Mouse (Mus musculus) E14TG2a.4 (cell line): ENCODE measurements around the gene Pros1.

Experiments used
- H3K27me3 ChIP-seq: 2 replicates; pipeline ENCODE4 v1.6.1; 2014; ENCODE audit warnings: low read length, control low read depth; ENCODE audit not compliant: insufficient read depth
- H3K36me3 ChIP-seq: 2 replicates; pipeline ENCODE4 v1.6.1; 2014; ENCODE audit warnings: low read length, control low read depth; ENCODE audit not compliant: insufficient read depth
- H3K4me1 ChIP-seq: replicated peaks from 2 replicates; pipeline ENCODE4 v1.6.1; 2014; ENCODE audit warnings: low read depth, low read length, control low read depth
- H3K4me3 ChIP-seq: replicated peaks from 2 replicates; pipeline ENCODE4 v1.5.1; 2014; ENCODE audit warnings: mild to moderate bottlenecking, low read length
- H3K9me3 ChIP-seq: 2 replicates; pipeline ENCODE4 v1.6.1; 2014; ENCODE audit warnings: low read length, control low read depth
- CTCF ChIP-seq: conservative IDR thresholded peaks from 2 replicates; pipeline ENCODE4 v1.5.1; 2014; ENCODE audit warnings: low read length
- NANOG ChIP-seq: IDR thresholded peaks from 2 replicates; pipeline ENCODE4 v1.6.1; 2014; ENCODE audit warnings: borderline replicate concordance, low read length, mixed read lengths
- POU5F1 ChIP-seq: IDR thresholded peaks from 2 replicates; pipeline ENCODE4 v1.6.1; 2014; ENCODE audit warnings: low read length, borderline replicate concordance

Pros1 gene

DNA sequence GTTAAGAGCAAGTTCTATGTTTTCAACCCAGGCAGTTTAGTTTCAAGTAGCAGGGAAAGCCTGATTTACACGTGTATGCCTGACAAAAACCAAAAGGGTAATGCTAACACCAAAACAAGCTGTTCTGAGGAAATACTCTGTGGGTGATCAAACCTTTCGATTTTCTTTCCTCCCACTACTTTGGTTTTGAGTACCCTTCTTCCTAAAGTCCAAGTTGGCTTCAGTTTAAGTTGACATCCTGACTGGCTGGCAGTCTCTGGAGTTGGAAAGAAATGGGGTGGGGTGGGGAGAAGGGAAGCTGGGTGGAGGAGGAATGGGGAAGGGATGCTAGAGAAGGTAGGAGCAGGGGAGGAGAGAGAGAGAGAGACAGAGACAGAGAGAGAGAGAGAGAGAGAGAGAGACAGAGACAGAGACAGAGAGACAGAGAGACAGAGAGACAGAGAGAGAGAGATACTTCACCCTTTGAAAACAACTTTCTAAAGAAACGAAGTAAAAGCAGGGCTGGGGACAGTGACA lies 438 bp upstream of the Pros1 start:
- H3K27me3 ChIP-seq: no peaks in the 10 kb centered on the region; the same call in 1 of the 2 replicates
- H3K36me3 ChIP-seq: no peaks in the 10 kb centered on the region
- peaks cover 27% of the 10 kb centered on the region for H3K4me1 ChIP-seq
- no peak for TF ChIP-seq CTCF
- H3K4me3 ChIP-seq: peak overlapping the region; percentile 83
- H3K9me3 ChIP-seq: peaks cover 5% of the 10 kb centered on the region; the same call in 1 of the 2 replicates

- H3K27me3 ChIP-seq: no peaks in the 10 kb centered on the region
- peaks cover 5% of the 10 kb centered on the region; the same call in 1 of the 2 replicates for H3K9me3 ChIP-seq
- no peaks in the 10 kb centered on the region for H3K36me3 ChIP-seq
- TF ChIP-seq CTCF: no peak
- TF ChIP-seq NANOG: no peak
- TF ChIP-seq POU5F1: no peak
- H3K4me3 ChIP-seq: no peak overlapping the region; the same call in 1 of the 2 replicates
- peaks cover 27% of the 10 kb centered on the region for H3K4me1 ChIP-seq
Measured at GRCm38 (mm10) chr16:62855385-62855784, 1.3 kb downstream of the Pros1 start.

DNA sequence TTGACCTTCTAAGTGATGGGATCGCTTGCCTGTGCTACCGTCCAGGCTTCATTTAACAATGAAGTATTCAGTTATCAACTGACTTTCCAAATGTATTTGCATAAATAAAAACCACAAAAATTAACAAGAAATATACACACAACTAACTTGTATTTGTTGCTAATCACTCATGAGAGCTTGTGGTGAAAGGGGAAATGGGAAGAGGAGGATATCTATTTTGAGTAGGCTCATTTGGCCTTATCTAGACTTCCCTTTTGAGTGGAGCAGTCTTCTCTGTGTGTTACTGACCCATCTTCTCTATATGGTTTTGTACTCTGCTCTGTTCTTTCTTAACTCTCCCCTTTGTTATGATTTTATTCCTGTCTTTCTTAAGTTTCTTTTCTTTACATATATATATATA lies 2.2 kb downstream of the Pros1 start:
- Histone ChIP-seq H3K9me3 (peaks cover 5% of the 10 kb centered on the region; the same call in 1 of the 2 replicates), H3K27me3 (no peaks in the 10 kb centered on the region), H3K4me1 (peaks cover 27% of the 10 kb centered on the region), H3K36me3 (no peaks in the 10 kb centered on the region), H3K4me3 (no peak overlapping the region)
- TF ChIP-seq POU5F1: no peak

- Histone ChIP-seq H3K4me1 (peaks cover 27% of the 10 kb centered on the region), H3K36me3 (no peaks in the 10 kb centered on the region), H3K4me3 (no peak overlapping the region), H3K27me3 (no peaks in the 10 kb centered on the region), H3K9me3 (peaks cover 5% of the 10 kb centered on the region; the same call in 1 of the 2 replicates)
- no peak for TF ChIP-seq NANOG
- no peak for TF ChIP-seq CTCF
Measured at GRCm38 (mm10) chr16:62857498-62857897, 3.4 kb downstream of the Pros1 start.

GRCm38 (mm10) chr16:62858018-62858417 lies 3.9 kb downstream of the Pros1 start:
- H3K36me3 ChIP-seq: no peaks in the 10 kb centered on the region

GRCm38 (mm10) chr16:62860140-62860539 lies 6.0 kb downstream of the Pros1 start:
- H3K36me3 ChIP-seq: no peaks in the 10 kb centered on the region
- no peak for TF ChIP-seq POU5F1
- TF ChIP-seq CTCF: no peak
- TF ChIP-seq NANOG: no peak
- H3K4me1 ChIP-seq: peaks cover 11% of the 10 kb centered on the region
- peaks cover 5% of the 10 kb centered on the region; the same call in 1 of the 2 replicates for H3K9me3 ChIP-seq
- no peak overlapping the region for H3K4me3 ChIP-seq
- H3K27me3 ChIP-seq: no peaks in the 10 kb centered on the region

More at GRCm38 (mm10) chr16:62858018-62858417, 3.9 kb downstream of the Pros1 start:
- TF ChIP-seq CTCF (no peak), NANOG (no peak), POU5F1 (no peak)
- H3K9me3 ChIP-seq: peaks cover 5% of the 10 kb centered on the region; the same call in 1 of the 2 replicates
- no peaks in the 10 kb centered on the region for H3K27me3 ChIP-seq
- peaks cover 25% of the 10 kb centered on the region for H3K4me1 ChIP-seq
- H3K4me3 ChIP-seq: no peak overlapping the region

GRCm38 (mm10) chr16:62861455-62861854 lies 7.3 kb downstream of the Pros1 start:
- Histone ChIP-seq H3K36me3 (no peaks in the 10 kb centered on the region), H3K4me3 (no peak overlapping the region), H3K9me3 (peaks cover 5% of the 10 kb centered on the region; the same call in 1 of the 2 replicates), H3K4me1 (no peaks in the 10 kb centered on the region), H3K27me3 (no peaks in the 10 kb centered on the region)
- TF ChIP-seq NANOG (no peak), CTCF (no peak), POU5F1 (no peak)

- H3K27me3 ChIP-seq: no peaks in the 10 kb centered on the region
- TF ChIP-seq CTCF (no peak), NANOG (no peak), POU5F1 (no peak)
- H3K9me3 ChIP-seq: peaks cover 50% of the 10 kb centered on the region
- H3K4me1 ChIP-seq: no peaks in the 10 kb centered on the region
- H3K36me3 ChIP-seq: peaks cover 7% of the 10 kb centered on the region; the same call in 1 of the 2 replicates
- no peak overlapping the region for H3K4me3 ChIP-seq
Measured at GRCm38 (mm10) chr16:62872688-62873117, 18.6 kb downstream of the Pros1 start.

- peaks cover 50% of the 10 kb centered on the region for H3K9me3 ChIP-seq
- no peak overlapping the region for H3K4me3 ChIP-seq
- no peaks in the 10 kb centered on the region for H3K27me3 ChIP-seq
- TF ChIP-seq CTCF (no peak), NANOG (no peak), POU5F1 (no peak)
- H3K36me3 ChIP-seq: peaks cover 7% of the 10 kb centered on the region; the same call in 1 of the 2 replicates
- H3K4me1 ChIP-seq: no peaks in the 10 kb centered on the region
Measured at GRCm38 (mm10) chr16:62873180-62873579, 19.1 kb downstream of the Pros1 start.

- Histone ChIP-seq H3K4me3 (no peak overlapping the region), H3K9me3 (peaks cover 50% of the 10 kb centered on the region)
- TF ChIP-seq NANOG: no peak
- no peak for TF ChIP-seq POU5F1
- TF ChIP-seq CTCF: no peak
Measured at GRCm38 (mm10) chr16:62874065-62874464, 20.0 kb downstream of the Pros1 start.

More at GRCm38 (mm10) chr16:62874065-62874464, 20.0 kb downstream of the Pros1 start:
- H3K27me3 ChIP-seq: no peaks in the 10 kb centered on the region
- peaks cover 7% of the 10 kb centered on the region; the same call in 1 of the 2 replicates for H3K36me3 ChIP-seq
- H3K4me1 ChIP-seq: no peaks in the 10 kb centered on the region
